Mouse (Mus musculus) heart, postnatal 0 days (tissue): Measurements from ENCODE around the gene Gm11569. TPM values are rescaled to one million over a fixed set of nuclear protein-coding genes. Genes with fewer than 3 reads are reported as not detected.

Experiments
- ATAC-seq: fragments of 200-750 bp; cut with Nextera tagmentation; 2 replicates; pipeline ENCODE4 v1.8.0; 2017; ENCODE audit warnings: low read depth, moderate number of reproducible peaks, moderate library complexity; ENCODE audit not compliant: insufficient read depth
- DNase-seq: peaks from one replicate; pipeline ENCODE4 v3.0.0-alpha.2; 2016; ENCODE audit warnings: low spot score
- H3K27ac ChIP-seq: fragments of 300-500 bp; sonication (generic); 2 replicates; pipeline ENCODE4 v1.5.1; 2014; ENCODE audit warnings: low read depth, mild to moderate bottlenecking
- H3K27me3 ChIP-seq: fragments of 300-500 bp; sonication (generic); 2 replicates; pipeline ENCODE4 v1.6.1; 2014; ENCODE audit warnings: low read length, mixed read lengths; ENCODE audit not compliant: control insufficient read depth, insufficient read depth
- H3K36me3 ChIP-seq: fragments of 300-500 bp; sonication (generic); replicated peaks from 2 replicates; pipeline ENCODE4 v1.6.1; 2014; ENCODE audit warnings: low read length, mixed read lengths; ENCODE audit not compliant: control insufficient read depth, insufficient read depth
- H3K4me1 ChIP-seq: fragments of 300-500 bp; sonication (generic); 2 replicates; pipeline ENCODE4 v1.6.1; 2014; ENCODE audit warnings: antibody characterized with exemption; ENCODE audit not compliant: control insufficient read depth, insufficient read depth
- H3K4me2 ChIP-seq: fragments of 300-500 bp; sonication (generic); 2 replicates; pipeline ENCODE4 v1.6.1; 2014; ENCODE audit warnings: low read depth, mild to moderate bottlenecking, low read length, moderate library complexity
- H3K4me3 ChIP-seq: fragments of 300-500 bp; sonication (generic); 2 replicates; pipeline ENCODE4 v1.5.1; 2014; ENCODE audit warnings: low read depth, low read length
- H3K9ac ChIP-seq: fragments of 300-500 bp; sonication (generic); replicated peaks from 2 replicates; pipeline ENCODE4 v1.6.1; 2014; ENCODE audit warnings: low read depth, low read length, mixed read lengths
- H3K9me3 ChIP-seq: fragments of 300-500 bp; sonication (generic); replicated peaks from 2 replicates; pipeline ENCODE4 v1.6.1; 2016; ENCODE audit warnings: low read length; ENCODE audit not compliant: control insufficient read depth
- CTCF ChIP-seq: IDR thresholded peaks from 2 replicates; pipeline ENCODE4 v1.5.1; 2016; ENCODE audit warnings: antibody characterized with exemption, control low read depth, low read depth
- EP300 ChIP-seq: IDR thresholded peaks from 2 replicates; pipeline ENCODE4 v1.6.1; 2016; ENCODE audit warnings: antibody characterized with exemption, low read depth
- WGBS: fragments of 180-500 bp; shearing (Covaris S2); extraction: QIAGEN DNeasy Blood & Tissue Kit; methylation state at CpG from one replicate; pipeline ENCODE4 v1.1.7; 2014; 5-methylcytosine and 5-hydroxymethylcytosine counted together
- polyA plus RNA-seq: library from polyadenylated mRNA; unstranded; fragments of >200 nt; fragmentation: Nextera tagmentation; extraction: Ambion mirVana; gene quantifications from 2 replicates; pipeline ENCODE4 v1.2.1, GENCODE M21; 2015
- total RNA-seq: library from RNA; depleted of rRNA; stranded (reverse); fragments of >200 nt; gene quantifications from 2 replicates; pipeline ENCODE4 v1.2.3, GENCODE M21; 2014; ENCODE audit warnings: low replicate concordance; rRNA removed

Gm11569 gene
- total and polyA plus RNA-seq, 2 experiments from 2014 or later: not detected

DNA sequence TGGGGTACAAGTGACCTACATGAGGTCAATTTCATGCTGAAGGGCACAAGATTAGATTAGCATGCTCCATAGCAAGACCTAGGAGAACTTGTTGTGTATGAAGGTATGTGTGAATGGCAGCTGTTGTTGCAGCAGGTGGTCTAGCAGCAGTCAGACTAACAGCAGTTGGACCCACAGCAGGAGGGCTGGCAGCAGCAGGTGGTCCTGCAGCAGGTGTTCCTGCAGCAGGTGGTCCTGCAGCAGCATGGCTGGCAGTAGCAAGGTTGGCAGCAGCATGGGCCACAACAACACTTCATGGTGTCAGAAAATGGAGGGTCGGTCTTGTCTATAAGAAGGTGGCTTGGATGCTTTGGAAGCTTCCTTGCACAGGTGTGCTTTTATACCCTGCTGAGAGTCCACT lies 39.9 kb downstream of the Gm11569 start:
- Histone ChIP-seq H3K36me3 (no peaks in the 10 kb centered on the region), H3K4me3 (no peak overlapping the region), H3K9me3 (no peaks in the 10 kb centered on the region), H3K27ac (no peak overlapping the region), H3K27me3 (no peaks in the 10 kb centered on the region), H3K4me1 (no peaks in the 10 kb centered on the region), H3K4me2 (no peak overlapping the region), H3K9ac (no peak overlapping the region)
- WGBS: 71% methylated on average over 1 of the region's 1 CpGs
- DNase-seq (no peak), ATAC-seq (no peak)
- no peak for TF ChIP-seq EP300
- no peak for TF ChIP-seq CTCF

Other genes with a start within 250 kb of the Gm11569 start
Only the 30 nearest of the 43 such genes appear.
- not detected in 2 replicates for gene Gm11937, start 188.7 kb downstream of the Gm11569 start, total RNA-seq
- gene Gm11937, start 188.7 kb downstream of the Gm11569 start, polyA plus RNA-seq: not detected in 2 replicates
- gene Krtap2-4, start 184.1 kb downstream of the Gm11569 start, total RNA-seq: not detected in 2 replicates
- not detected in 2 replicates for gene Krtap2-4, start 184.1 kb downstream of the Gm11569 start, polyA plus RNA-seq
- gene Gm11562, start 178.5 kb downstream of the Gm11569 start, total RNA-seq: not detected in 2 replicates
- not detected in 2 replicates for gene Gm11562, start 178.5 kb downstream of the Gm11569 start, polyA plus RNA-seq
- gene Krtap4-1, start 170.7 kb downstream of the Gm11569 start, total RNA-seq: not detected in 2 replicates
- not detected in 2 replicates for gene Krtap4-1, start 170.7 kb downstream of the Gm11569 start, polyA plus RNA-seq
- not detected in 2 replicates for gene Krtap4-2, start 163.8 kb downstream of the Gm11569 start, total RNA-seq
- not detected in 2 replicates for gene Krtap4-2, start 163.8 kb downstream of the Gm11569 start, polyA plus RNA-seq
- not detected in 2 replicates for gene Krtap4-7, start 154.8 kb downstream of the Gm11569 start, total RNA-seq
- not detected in 2 replicates for gene Krtap4-7, start 154.8 kb downstream of the Gm11569 start, polyA plus RNA-seq
- not detected in 2 replicates for gene Gm11555, start 148.7 kb downstream of the Gm11569 start, total RNA-seq
- not detected in 2 replicates for gene Gm11555, start 148.7 kb downstream of the Gm11569 start, polyA plus RNA-seq
- gene Gm11563, start 140.0 kb downstream of the Gm11569 start, total RNA-seq: not detected in 2 replicates
- gene Gm11563, start 140.0 kb downstream of the Gm11569 start, polyA plus RNA-seq: not detected in 2 replicates
- gene Krtap4-6, start 133.0 kb downstream of the Gm11569 start, total RNA-seq: not detected in 2 replicates
- gene Krtap4-6, start 133.0 kb downstream of the Gm11569 start, polyA plus RNA-seq: not detected in 2 replicates
- gene Gm14190, start 108.2 kb downstream of the Gm11569 start, total RNA-seq: not detected in 2 replicates
- not detected in 2 replicates for gene Gm14190, start 108.2 kb downstream of the Gm11569 start, polyA plus RNA-seq
- gene Gm14180, start 64.6 kb downstream of the Gm11569 start, total RNA-seq: not detected in 2 replicates
- not detected in 2 replicates for gene Gm14180, start 64.6 kb downstream of the Gm11569 start, polyA plus RNA-seq
- not detected in 2 replicates for gene Gm11595, start 26.0 kb downstream of the Gm11569 start, total RNA-seq
- not detected in 2 replicates for gene Gm11595, start 26.0 kb downstream of the Gm11569 start, polyA plus RNA-seq
- gene Krtap4-8, start 18.2 kb downstream of the Gm11569 start, total RNA-seq: not detected in 2 replicates
- not detected in 2 replicates for gene Krtap4-8, start 18.2 kb downstream of the Gm11569 start, polyA plus RNA-seq
- not detected in 2 replicates for gene Krtap4-9, start 13.7 kb downstream of the Gm11569 start, total RNA-seq
- gene Krtap4-9, start 13.7 kb downstream of the Gm11569 start, polyA plus RNA-seq: not detected in 2 replicates
- gene Gm11596, start 5.5 kb downstream of the Gm11569 start, total RNA-seq: not detected in 2 replicates
- not detected in 2 replicates for gene Gm11596, start 5.5 kb downstream of the Gm11569 start, polyA plus RNA-seq
- not detected in 2 replicates for gene Gm11554, start 5.5 kb upstream of the Gm11569 start, total RNA-seq
- gene Gm11554, start 5.5 kb upstream of the Gm11569 start, polyA plus RNA-seq: not detected in 2 replicates
- not detected in 2 replicates for gene Krtap4-13, start 11.0 kb upstream of the Gm11569 start, total RNA-seq
- gene Krtap4-13, start 11.0 kb upstream of the Gm11569 start, polyA plus RNA-seq: not detected in 2 replicates
- gene Gm11564, start 16.7 kb upstream of the Gm11569 start, total RNA-seq: not detected in 2 replicates
- not detected in 2 replicates for gene Gm11564, start 16.7 kb upstream of the Gm11569 start, polyA plus RNA-seq
- gene 2300003K06Rik, start 39.1 kb upstream of the Gm11569 start, total RNA-seq: not detected in 2 replicates
- gene 2300003K06Rik, start 39.1 kb upstream of the Gm11569 start, polyA plus RNA-seq: not detected in 2 replicates
- not detected in 2 replicates for gene Krtap4-16, start 52.7 kb upstream of the Gm11569 start, total RNA-seq
- not detected in 2 replicates for gene Krtap4-16, start 52.7 kb upstream of the Gm11569 start, polyA plus RNA-seq
- not detected in 2 replicates for gene Gm11568, start 59.0 kb upstream of the Gm11569 start, total RNA-seq
- gene Gm11568, start 59.0 kb upstream of the Gm11569 start, polyA plus RNA-seq: not detected in 2 replicates
- not detected in 2 replicates for gene Gm11559, start 65.5 kb upstream of the Gm11569 start, total RNA-seq
- not detected in 2 replicates for gene Gm11559, start 65.5 kb upstream of the Gm11569 start, polyA plus RNA-seq
- not detected in 2 replicates for gene Krtap9-1, start 74.5 kb upstream of the Gm11569 start, total RNA-seq
- gene Krtap9-1, start 74.5 kb upstream of the Gm11569 start, polyA plus RNA-seq: not detected in 2 replicates
- not detected in 2 replicates for gene Gm11567, start 80.3 kb upstream of the Gm11569 start, total RNA-seq
- gene Gm11567, start 80.3 kb upstream of the Gm11569 start, polyA plus RNA-seq: not detected in 2 replicates
- gene Krtap31-1, start 109.0 kb upstream of the Gm11569 start, total RNA-seq: not detected in 2 replicates
- gene Krtap31-1, start 109.0 kb upstream of the Gm11569 start, polyA plus RNA-seq: not detected in 2 replicates
- gene Gm11565, start 115.8 kb upstream of the Gm11569 start, total RNA-seq: not detected in 2 replicates
- not detected in 2 replicates for gene Gm11565, start 115.8 kb upstream of the Gm11569 start, polyA plus RNA-seq
- not detected in 2 replicates for gene Krtap31-2, start 137.4 kb upstream of the Gm11569 start, total RNA-seq
- not detected in 2 replicates for gene Krtap31-2, start 137.4 kb upstream of the Gm11569 start, polyA plus RNA-seq
- not detected in 2 replicates for gene Krtap9-5, start 149.5 kb upstream of the Gm11569 start, total RNA-seq
- gene Krtap9-5, start 149.5 kb upstream of the Gm11569 start, polyA plus RNA-seq: not detected in 2 replicates
- not detected in 2 replicates for gene Krtap29-1, start 180.1 kb upstream of the Gm11569 start, total RNA-seq
- gene Krtap29-1, start 180.1 kb upstream of the Gm11569 start, polyA plus RNA-seq: not detected in 2 replicates
- not detected in 2 replicates for gene Krtap16-1, start 187.7 kb upstream of the Gm11569 start, total RNA-seq
- not detected in 2 replicates for gene Krtap16-1, start 187.7 kb upstream of the Gm11569 start, polyA plus RNA-seq